Mouse (Mus musculus): ENCODE results near the gene Olfr1030. TPM values are rescaled to one million over a fixed set of nuclear protein-coding genes. Genes with fewer than 3 reads are reported as not detected.
"Not testable (repeated sequence)": the region's sequence is repeated elsewhere in the genome, so short reads cannot be mapped to it uniquely, and the experiment has no call there.

The Olfr1030 gene
- not detected for total RNA-seq (2021)

- no peak for DNase-seq (ENCODE audit: extremely low spot score in 1 of 2, low spot score in 1 of 2)
These were observed at the start of gene Olfr1030 for GRCm38 (mm10) chr2:85978976-85979375. Gene Olfr1030, plus strand, starts transcription at chr2:85979276.

DNA sequence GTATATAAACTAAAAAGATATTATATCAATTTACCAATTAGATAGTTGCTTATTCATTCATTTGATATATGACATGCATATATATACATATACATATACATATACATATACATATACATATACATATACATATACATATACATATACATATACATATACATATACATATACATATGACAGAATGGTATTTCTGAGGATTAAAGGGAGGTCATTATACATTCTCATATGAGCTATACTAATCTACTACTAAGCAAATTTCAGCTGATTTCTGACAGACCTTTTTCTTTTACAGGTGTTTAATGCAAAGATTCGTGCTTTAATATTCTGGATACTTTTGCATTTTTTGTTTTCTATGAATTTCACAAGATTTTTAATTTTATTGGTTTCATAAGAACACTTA lies 28.9 kb upstream of the Olfr1030 start, which contains the start of gene Olfr1028:
TSS of gene Olfr1028 (plus strand) at position 301 of the 400 bp plus-strand sequence.
- DNase-seq (ENCODE audit: extremely low spot score in 1 of 2, low spot score in 1 of 2), result no peak

DNA sequence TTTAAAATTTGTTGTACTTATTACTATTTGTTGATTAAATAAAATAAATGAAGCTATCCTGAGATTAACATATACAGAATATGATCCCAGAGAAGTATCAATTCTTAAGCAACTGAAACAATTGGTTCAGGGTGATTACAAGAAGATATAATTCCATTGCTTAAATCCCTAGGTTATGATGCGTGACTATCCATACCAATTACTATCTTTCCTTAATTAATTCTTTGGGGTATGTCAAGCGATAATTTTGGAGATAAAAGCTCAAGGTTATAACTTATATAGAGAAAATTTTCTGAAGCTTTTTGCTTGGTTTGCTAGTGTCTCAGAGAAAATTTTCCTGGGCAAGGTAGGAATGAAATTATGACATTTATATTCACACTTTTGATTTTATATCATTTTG lies 5.5 kb upstream of the Olfr1030 start, which contains the start of gene Olfr1029:
TSS of gene Olfr1029 (plus strand) at position 301 of the 400 bp plus-strand sequence.
- DNase-seq (ENCODE audit: extremely low spot score in 1 of 2, low spot score in 1 of 2), result no peak

GRCm38 (mm10) chr2:85990004-85990403 lies 10.9 kb downstream of the Olfr1030 start, which contains the start of gene Olfr1031:
Gene Olfr1031, plus strand, starts transcription at chr2:85990304.
- no peak for DNase-seq (ENCODE audit: extremely low spot score in 1 of 2, low spot score in 1 of 2)

DNA sequence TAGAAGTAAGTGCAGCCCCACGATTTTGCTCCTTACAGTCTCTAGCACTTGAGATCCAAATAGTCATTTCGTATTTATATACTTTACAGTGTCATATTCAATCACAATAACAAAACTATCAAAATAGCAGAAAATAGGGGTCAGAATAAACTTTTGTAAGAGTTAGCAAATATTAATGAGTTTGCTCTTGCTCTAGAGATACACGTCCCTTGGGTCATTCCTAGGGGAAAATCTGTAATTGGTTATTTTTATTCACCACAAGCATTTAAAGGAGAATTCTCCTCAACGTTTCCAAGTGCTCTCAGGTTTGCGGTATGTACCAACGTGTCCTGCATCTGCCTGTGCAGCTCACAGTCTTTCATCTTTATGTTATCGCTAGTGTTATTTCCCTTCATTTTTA lies 26.2 kb downstream of the Olfr1030 start, which contains the start of gene Olfr1032:
TSS of gene Olfr1032 (plus strand) at position 301 of the 400 bp plus-strand sequence.
- DNase-seq (ENCODE audit: extremely low spot score in 1 of 2, low spot score in 1 of 2), result no peak

DNA sequence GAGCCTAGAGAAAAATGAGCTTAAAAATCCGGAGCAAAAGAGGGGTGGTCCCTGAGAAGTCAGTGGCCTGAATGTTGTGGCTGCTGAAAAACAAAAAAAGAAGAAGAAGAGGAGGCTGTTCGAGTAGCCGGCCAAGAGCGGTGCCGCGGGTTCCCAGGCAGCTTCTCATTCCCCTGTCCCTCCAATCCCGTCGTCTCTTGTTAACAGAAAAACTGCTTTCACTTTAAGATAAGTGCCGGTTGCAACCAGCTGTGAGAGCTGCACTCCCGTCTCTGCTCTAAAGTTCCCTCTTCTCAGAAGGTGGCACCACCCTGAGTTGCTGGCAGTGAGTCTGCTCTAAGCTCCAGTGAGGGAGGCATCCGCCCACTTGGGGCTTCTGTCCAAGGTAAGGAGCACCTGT lies 41.3 kb downstream of the Olfr1030 start, which contains the start of gene Olfr1033:
TSS of gene Olfr1033 (plus strand) at position 228 of the 400 bp plus-strand sequence.
- not testable (repeated sequence) for DNase-seq (ENCODE audit: extremely low spot score in 1 of 2, low spot score in 1 of 2)

DNA sequence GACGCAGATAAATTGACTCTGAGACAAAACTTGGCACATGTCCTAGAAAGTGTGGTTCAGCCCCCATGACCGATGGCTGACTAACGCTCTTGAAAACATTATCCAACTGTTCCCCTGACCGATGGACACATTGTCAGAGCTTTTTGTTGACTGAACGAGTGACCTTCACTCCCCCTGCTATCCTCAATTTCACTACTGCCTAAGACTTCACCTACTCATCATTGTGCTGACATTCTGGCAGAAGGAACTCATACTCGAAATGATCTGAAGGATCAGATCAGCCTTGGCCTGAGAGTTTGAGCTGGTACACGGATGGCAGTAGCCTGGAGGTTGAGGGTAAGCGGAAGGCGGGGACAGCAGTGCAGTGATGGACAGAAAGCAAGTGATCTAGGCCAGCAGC lies 42.4 kb downstream of the Olfr1030 start:
- DNase-seq (ENCODE audit: extremely low spot score in 1 of 2, low spot score in 1 of 2), result not testable (repeated sequence)

Other genes starting within 250 kb of the Olfr1030 start
- not detected for gene Olfr1012, start 216.5 kb upstream of the Olfr1030 start, total RNA-seq (2021)
- gene Olfr1013, start 212.2 kb upstream of the Olfr1030 start, total RNA-seq (2021), result not detected
- not detected for gene Olfr1014, start 206.6 kb upstream of the Olfr1030 start, total RNA-seq (2021)
- gene Olfr1015, start 197.3 kb upstream of the Olfr1030 start, total RNA-seq (2021), result not detected
- gene Olfr1016, start 176.7 kb upstream of the Olfr1030 start, total RNA-seq (2021), result not detected
- not detected for gene Olfr1018, start 160.8 kb upstream of the Olfr1030 start, total RNA-seq (2021)
- gene Olfr1019, start 133.8 kb upstream of the Olfr1030 start, total RNA-seq (2021), result not detected
- gene Olfr1020, start 132.2 kb upstream of the Olfr1030 start, total RNA-seq (2021), result not detected
- not detected for gene Olfr1022, start 110.7 kb upstream of the Olfr1030 start, total RNA-seq (2021)
- gene Olfr1023, start 93.6 kb upstream of the Olfr1030 start, total RNA-seq (2021), result not detected
- gene Olfr1024, start 74.2 kb upstream of the Olfr1030 start, total RNA-seq (2021), result not detected
- gene Olfr1025-ps1, start 64.1 kb upstream of the Olfr1030 start, total RNA-seq (2021), result not detected
- gene Olfr1026, start 57.7 kb upstream of the Olfr1030 start, total RNA-seq (2021), result not detected
- gene Olfr1028, start 28.8 kb upstream of the Olfr1030 start, total RNA-seq (2021), result not detected
- not detected for gene Olfr1029, start 5.4 kb upstream of the Olfr1030 start, total RNA-seq (2021)
- gene Olfr1031, start 11.0 kb downstream of the Olfr1030 start, total RNA-seq (2021), result not detected
- not detected for gene Olfr1032, start 26.3 kb downstream of the Olfr1030 start, total RNA-seq (2021)
- not detected for gene Olfr1033, start 41.4 kb downstream of the Olfr1030 start, total RNA-seq (2021)
- gene Olfr1034, start 66.6 kb downstream of the Olfr1030 start, total RNA-seq (2021), result not detected
- gene Olfr1036, start 94.7 kb downstream of the Olfr1030 start, total RNA-seq (2021), result not detected
- not detected for gene Olfr1037, start 108.1 kb downstream of the Olfr1030 start, total RNA-seq (2021)
- not detected for gene Olfr1039, start 156.7 kb downstream of the Olfr1030 start, total RNA-seq (2021)
- not detected for gene Olfr1040, start 167.5 kb downstream of the Olfr1030 start, total RNA-seq (2021)
- gene Olfr1042, start 182.6 kb downstream of the Olfr1030 start, total RNA-seq (2021), result not detected
- gene Olfr1043, start 188.2 kb downstream of the Olfr1030 start, total RNA-seq (2021), result not detected
- gene Olfr1044, start 198.5 kb downstream of the Olfr1030 start, total RNA-seq (2021), result not detected
- gene Olfr52, start 206.4 kb downstream of the Olfr1030 start, total RNA-seq (2021), result not detected
- gene Olfr1045, start 223.7 kb downstream of the Olfr1030 start, total RNA-seq (2021), result not detected
- gene Olfr1046, start 240.0 kb downstream of the Olfr1030 start, total RNA-seq (2021), result not detected